In genomic region chr6:27657520-27657919, GRCm38 (mm10) we compare ENCODE assay signal across 8 mouse cellular contexts.
DNase-seq lines count a peak whose midpoint lies in the region; ATAC-seq and TF ChIP-seq lines count a peak whose summit lies in the region.

No protein-coding gene starts in this region.

- no peaks in the 10 kb centered on the region for H3K4me1 ChIP-seq in heart, embryonic 11.5 days (ENCODE audit: control insufficient read depth, insufficient read depth, low read length)
- H3K4me1 ChIP-seq in forebrain, embryonic 16.5 days (replicated peaks; ENCODE audit: control insufficient read depth, insufficient read depth, low read length) = no peaks in the 10 kb centered on the region
- no peaks in the 10 kb centered on the region for H3K4me1 ChIP-seq in liver, postnatal 0 days (ENCODE audit: insufficient read depth)

- no peaks in the 10 kb centered on the region for H3K9me3 ChIP-seq in heart, embryonic 11.5 days (replicated peaks; ENCODE audit: control insufficient read depth, low read length)
- H3K9me3 ChIP-seq in forebrain, embryonic 16.5 days (ENCODE audit: control insufficient read depth, low read length) = no peaks in the 10 kb centered on the region; the same call in 1 of the 2 replicates
- H3K9me3 ChIP-seq in liver, postnatal 0 days (ENCODE audit: low read length) = no peaks in the 10 kb centered on the region

- no peak overlapping the region for H3K27ac ChIP-seq in heart, embryonic 11.5 days (ENCODE audit: low read depth, low read length)
- H3K27ac ChIP-seq in forebrain, embryonic 16.5 days (ENCODE audit: low read length) = no peak overlapping the region
- no peak overlapping the region for H3K27ac ChIP-seq in liver, postnatal 0 days (ENCODE audit: low read depth)

- no peaks in the 10 kb centered on the region for H3K27me3 ChIP-seq in heart, embryonic 11.5 days (ENCODE audit: control insufficient read depth, insufficient read depth, low read length)
- no peaks in the 10 kb centered on the region for H3K27me3 ChIP-seq in forebrain, embryonic 16.5 days (replicated peaks; ENCODE audit: control insufficient read depth, insufficient read depth, low read length)
- no peaks in the 10 kb centered on the region for H3K27me3 ChIP-seq in liver, postnatal 0 days (ENCODE audit: insufficient read depth, low read length)

- no peak for ATAC-seq in heart, embryonic 11.5 days (replicated peaks; ENCODE audit: insufficient number of reproducible peaks, low FRiP score, low TSS enrichment)
- peak; percentile 58; the same call in 1 of the 2 replicates for ATAC-seq in forebrain, embryonic 16.5 days
- no peak for ATAC-seq in liver, postnatal 0 days

- no peaks in the 10 kb centered on the region for H3K36me3 ChIP-seq in heart, embryonic 11.5 days (ENCODE audit: control insufficient read depth, insufficient read depth, low read length)
- no peaks in the 10 kb centered on the region for H3K36me3 ChIP-seq in forebrain, embryonic 16.5 days (ENCODE audit: control insufficient read depth, insufficient read depth)
- no peaks in the 10 kb centered on the region for H3K36me3 ChIP-seq in liver, postnatal 0 days (replicated peaks; ENCODE audit: insufficient read depth, low read length)

- peak; percentile 5 to 45 for DNase-seq in heart, adult 18-20 months
- DNase-seq in CD4-positive helper T cell, adult 2 months (ENCODE audit: low read depth, low spot score) = peak; percentile 9
- DNase-seq in c-Kit-negative CD71-positive TER-119-positive erythroid progenitor cells, embryonic 14.5 days (ENCODE audit: low read depth, low spot score) = peak; percentile 9
- DNase-seq in kidney, postnatal 10 days = peak; percentile 67
- peak; percentile 63 for DNase-seq in liver, postnatal 0 days
- peak; percentile 27 for DNase-seq in thymus, postnatal 0 days (ENCODE audit: low spot score)

- no peak overlapping the region for H3K9ac ChIP-seq in heart, embryonic 11.5 days (ENCODE audit: low read depth, low read length)
- H3K9ac ChIP-seq in forebrain, embryonic 16.5 days (replicated peaks; ENCODE audit: low read depth, low read length) = no peak overlapping the region
- no peak overlapping the region for H3K9ac ChIP-seq in liver, postnatal 0 days (replicated peaks)

- WGBS in heart, embryonic 11.5 days (ENCODE audit: insufficient replicate concordance) = 50% methylated on average over 1 of the region's 1 CpGs
- 77% methylated on average over 1 of the region's 1 CpGs for WGBS in forebrain, embryonic 16.5 days
- 37% methylated on average over 1 of the region's 1 CpGs for WGBS in liver, postnatal 0 days (ENCODE audit: insufficient replicate concordance)

- peak; percentile 85 for TF ChIP-seq CTCF in liver, postnatal 0 days (IDR thresholded peaks at IDR 0.05; ENCODE audit: low read depth)

- H3K4me2 ChIP-seq in heart, embryonic 11.5 days = no peak overlapping the region
- H3K4me2 ChIP-seq in forebrain, embryonic 16.5 days (ENCODE audit: low read length) = no peak overlapping the region
- H3K4me2 ChIP-seq in liver, postnatal 0 days (ENCODE audit: low read depth, low read length) = no peak overlapping the region

- no peak overlapping the region for H3K4me3 ChIP-seq in heart, embryonic 11.5 days (ENCODE audit: low read depth, low read length)
- H3K4me3 ChIP-seq in forebrain, embryonic 16.5 days (replicated peaks; ENCODE audit: low read length) = no peak overlapping the region
- no peak overlapping the region for H3K4me3 ChIP-seq in liver, postnatal 0 days (ENCODE audit: low read depth, low read length)

- TF ChIP-seq EP300 in liver, postnatal 0 days (IDR thresholded peaks at IDR 0.05; ENCODE audit: low read depth) = no peak

Comparison
In these comparisons a context has a peak if more than half of its experiments do, and no peak if none do; other contexts are left out.
1. DNase-seq: peak in every context shown above with its lines; median percentile 67 in kidney, postnatal 10 days; 63 in liver, postnatal 0 days; 27 in thymus, postnatal 0 days; 25 in heart, adult 18-20 months; 9 in CD4-positive helper T cell, adult 2 months; 9 in c-Kit-negative CD71-positive TER-119-positive erythroid progenitor cells, embryonic 14.5 days.